ENCODE assay signal across 17 mouse cellular contexts in the genomic region with DNA sequence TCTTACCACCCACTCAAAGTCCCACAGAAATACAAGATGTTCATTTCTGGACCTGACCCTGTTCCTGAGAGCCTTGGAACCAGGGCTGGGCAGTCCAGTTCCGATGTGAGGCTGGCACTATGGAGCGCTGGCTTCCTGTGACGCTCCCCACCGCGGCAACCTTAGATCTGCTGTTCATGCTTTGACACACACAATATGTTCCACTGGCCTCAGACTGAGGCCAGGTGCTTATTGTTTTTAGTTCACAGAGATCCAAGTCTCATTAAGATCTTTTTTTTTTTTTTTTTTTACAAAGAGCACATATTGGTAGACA.
"Had no signal": no experiment of that assay in that cellular context is flagged by ENCODE, and none has a peak within 500 bp of the region (broad histone marks: within the 10 kb centered on the region; RNA-seq: fewer than 3 reads in every experiment).

No protein-coding gene starts in this region.

- H3K36me3 ChIP-seq: liver, embryonic 13.5 days; liver, embryonic 15.5 days; lung, embryonic 15.5 days; stomach, embryonic 15.5 days had no signal

- H3K4me2 ChIP-seq: liver, embryonic 13.5 days; liver, embryonic 15.5 days; lung, embryonic 15.5 days; neural tube, embryonic 12.5 days; stomach, embryonic 15.5 days had no signal

- H3K9me3 ChIP-seq: liver, embryonic 13.5 days; liver, embryonic 15.5 days; lung, embryonic 15.5 days; megakaryocyte, embryonic 14.5 days; neural tube, embryonic 12.5 days; stomach, embryonic 15.5 days had no signal

- DNase-seq: liver, embryonic 13.5 days; liver, postnatal 0 days; lung, adult 2 months; lung, postnatal 14 days; lung, postnatal 36 days; right cerebral cortex, postnatal 14 days; thymus, adult 2 months; thymus, postnatal 25 days; thymus, postnatal 4 days had no signal

- H3K27ac ChIP-seq: liver, embryonic 13.5 days; liver, embryonic 15.5 days; lung, embryonic 15.5 days; macrophage; neural tube, embryonic 12.5 days; stomach, embryonic 15.5 days; stomach, postnatal 0 days had no signal

- ATAC-seq: liver, postnatal 0 days; lung, postnatal 0 days had no signal

- H3K4me3 ChIP-seq: liver, embryonic 13.5 days; liver, embryonic 15.5 days; lung, embryonic 15.5 days; megakaryocyte, embryonic 14.5 days; neural tube, embryonic 12.5 days; stomach, embryonic 15.5 days had no signal

- H3K27me3 ChIP-seq: liver, embryonic 13.5 days; liver, embryonic 15.5 days; lung, embryonic 15.5 days; megakaryocyte, embryonic 14.5 days; neural tube, embryonic 12.5 days; stomach, embryonic 15.5 days had no signal

- H3K4me1 ChIP-seq: liver, embryonic 15.5 days; megakaryocyte, embryonic 14.5 days; neural tube, embryonic 12.5 days had no signal

- H3K9ac ChIP-seq: liver, embryonic 13.5 days; liver, embryonic 15.5 days; liver, postnatal 0 days; lung, embryonic 15.5 days; neural tube, embryonic 12.5 days; stomach, embryonic 15.5 days had no signal
